Mouse (Mus musculus): ENCODE measurements around the gene Zfp672. TPM values are rescaled to one million over a fixed set of nuclear protein-coding genes. Genes with fewer than 3 reads are reported as not detected.
"Not testable (repeated sequence)": the region's sequence is repeated elsewhere in the genome, so short reads cannot be mapped to it uniquely, and the experiment has no call there.

The Zfp672 gene
- total RNA-seq, 2 experiments from 2014 or later, result 44.9 to 48.9 TPM

GRCm38 (mm10) chr11:58324614-58325229, 5.4 kb downstream of the Zfp672 start:
- DNase-seq, result no peak

- peak in 1 of 2 experiments; percentile 39 for DNase-seq
Observed at GRCm38 (mm10) chr11:58323570-58324340, 6.4 kb downstream of the Zfp672 start.

GRCm38 (mm10) chr11:58322824-58323569, 7.1 kb downstream of the Zfp672 start:
- peak; percentile 99 for DNase-seq

GRCm38 (mm10) chr11:58316768-58317390, 13.3 kb downstream of the Zfp672 start:
- DNase-seq, result no peak

GRCm38 (mm10) chr11:58316344-58316743, 13.8 kb downstream of the Zfp672 start:
- no peak for DNase-seq

DNA sequence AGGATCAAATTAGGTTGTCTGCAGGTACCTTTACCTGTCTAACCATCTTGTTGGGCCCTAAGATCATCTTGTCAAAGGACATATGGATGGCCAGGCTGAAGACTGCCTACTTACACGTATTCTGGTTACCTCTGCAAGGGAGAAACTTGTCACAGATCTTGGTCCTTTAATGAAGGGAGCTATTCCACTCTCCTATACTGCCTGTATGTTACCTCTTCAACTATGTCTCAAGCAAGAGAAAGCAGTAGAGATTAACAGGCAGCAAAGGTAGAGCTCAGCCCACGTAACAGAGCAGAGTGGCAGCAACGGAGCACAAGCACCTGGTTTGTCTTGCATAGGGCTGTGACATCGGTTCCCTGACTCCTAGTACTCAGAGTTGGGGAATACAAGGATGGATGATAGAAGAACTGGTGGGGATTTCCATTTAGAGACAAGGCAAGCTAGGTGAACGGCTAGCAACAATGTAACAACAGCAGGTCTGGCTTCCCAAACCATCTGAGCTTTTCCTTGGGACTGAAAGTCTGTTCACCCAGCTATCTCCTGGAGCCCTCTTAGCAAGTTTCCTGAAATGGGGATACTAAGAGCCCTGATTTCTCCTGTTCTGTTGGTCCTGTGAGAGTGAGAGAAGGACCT, 14.5 kb downstream of the Zfp672 start:
- DNase-seq, result no peak

GRCm38 (mm10) chr11:58314069-58314468, 16.1 kb downstream of the Zfp672 start:
- no peak for DNase-seq

- no peak for DNase-seq
Observed at GRCm38 (mm10) chr11:58308661-58309060, 21.5 kb downstream of the Zfp672 start.

GRCm38 (mm10) chr11:58307411-58308080, 22.6 kb downstream of the Zfp672 start:
- peak; percentile 56 to 68 for DNase-seq

GRCm38 (mm10) chr11:58306860-58307308, 23.3 kb downstream of the Zfp672 start, which contains the start of gene Zfp692:
TSS of gene Zfp692 (plus strand) at chr11:58307069.
- peak; percentile 97 to 98 for DNase-seq

DNA sequence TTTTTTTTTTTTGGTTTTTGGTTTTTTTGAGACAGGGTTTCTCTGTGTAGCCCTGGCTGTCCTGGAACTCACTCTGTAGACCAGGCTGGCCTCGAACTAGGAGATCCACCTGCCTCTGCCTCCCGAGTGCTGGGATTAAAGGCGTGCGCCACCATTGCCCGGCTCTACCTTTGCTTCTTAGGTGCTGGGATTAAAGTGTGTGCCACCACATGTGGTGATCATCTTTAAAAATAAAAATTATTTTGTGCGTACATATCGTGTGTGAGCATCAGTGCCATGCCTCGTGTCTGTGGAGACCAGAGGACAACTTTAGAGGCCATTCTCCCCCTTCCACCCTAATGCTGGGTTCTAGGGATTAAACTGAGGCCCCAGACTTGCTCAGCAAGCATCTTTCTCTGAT, 24.8 kb downstream of the Zfp672 start:
- DNase-seq, result not testable (repeated sequence)

GRCm38 (mm10) chr11:58303594-58303993, 26.5 kb downstream of the Zfp672 start:
- no peak for DNase-seq

DNA sequence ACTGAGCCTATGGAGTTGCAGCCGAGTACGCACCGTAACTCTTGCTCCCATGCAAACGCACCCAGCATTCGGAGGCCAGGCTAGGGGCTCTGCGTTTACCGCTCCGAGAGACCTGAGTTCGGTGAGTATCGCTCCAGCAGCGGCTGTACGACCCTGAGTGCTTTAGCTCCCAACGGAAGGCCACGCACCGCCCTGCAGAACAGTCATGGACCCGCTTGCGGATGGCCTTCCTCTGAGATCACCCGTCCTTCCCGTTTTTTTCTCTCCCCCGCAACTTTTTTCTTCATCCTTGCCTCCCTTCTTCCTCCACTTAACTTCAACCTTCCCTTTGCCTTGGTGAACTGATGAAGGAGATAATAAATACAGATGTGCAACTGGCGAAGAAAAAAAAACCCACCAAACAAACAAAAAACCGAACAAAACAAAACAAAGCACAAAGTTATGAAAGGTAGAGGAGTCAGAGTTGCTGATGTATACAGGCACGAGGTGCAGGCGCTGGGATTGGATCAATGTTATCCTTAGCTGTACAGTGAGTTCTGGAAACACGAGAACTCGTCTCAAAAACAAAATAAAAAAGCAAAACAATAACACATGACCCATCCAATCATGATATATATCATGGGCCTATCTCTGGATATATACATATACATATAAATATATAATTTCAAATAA, 27.2 kb downstream of the Zfp672 start:
- peak in 1 of 2 experiments; percentile 77 for DNase-seq

DNA sequence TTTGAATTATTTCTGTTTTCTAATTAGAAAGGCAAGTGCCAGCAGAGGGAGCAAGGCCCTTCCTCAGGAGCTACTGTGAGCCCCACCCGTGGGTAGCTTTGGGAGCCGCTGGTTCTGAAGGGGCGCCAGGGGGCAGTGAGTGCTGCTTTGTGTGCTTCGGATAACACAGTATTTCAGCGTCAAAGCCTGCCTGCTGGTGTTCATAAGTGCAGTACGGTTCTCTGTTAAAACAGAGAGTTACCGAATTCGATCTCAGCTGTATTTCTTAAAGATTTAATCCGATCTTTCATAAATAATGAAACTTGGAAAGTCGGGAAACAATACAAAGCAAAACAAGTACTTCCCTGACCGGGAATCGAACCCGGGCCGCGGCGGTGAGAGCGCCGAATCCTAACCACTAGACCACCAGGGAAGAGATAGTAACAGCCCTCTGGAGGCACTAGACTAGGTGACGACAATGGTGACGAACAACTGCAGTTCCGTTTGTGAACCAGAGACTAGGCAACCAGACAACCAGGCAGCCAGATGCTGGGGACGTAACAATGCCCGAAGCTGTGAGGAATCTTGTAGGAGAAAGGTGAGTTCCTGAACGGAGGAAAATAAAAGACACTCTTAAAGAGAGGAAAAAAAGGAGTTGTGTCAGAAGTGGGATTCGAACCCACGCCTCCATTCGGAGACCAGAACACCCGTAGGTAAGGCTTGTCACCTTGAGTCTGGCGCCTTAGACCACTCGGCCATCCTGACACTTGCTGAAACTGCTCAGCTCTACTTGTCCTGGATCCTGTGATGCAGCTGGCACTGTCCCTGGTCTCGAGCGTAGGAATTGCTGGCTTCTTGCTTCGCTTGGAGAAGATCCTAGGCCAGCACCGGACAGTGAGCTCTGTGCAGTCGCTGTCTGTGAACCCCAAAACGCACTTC, 28.0 kb downstream of the Zfp672 start:
- peak; percentile 93 to 96 for DNase-seq

GRCm38 (mm10) chr11:58301057-58301456, 29.1 kb downstream of the Zfp672 start:
- peak; percentile 79 to 83 for DNase-seq

- DNase-seq, result no peak
Observed at GRCm38 (mm10) chr11:58297396-58297795, 32.7 kb downstream of the Zfp672 start.

GRCm38 (mm10) chr11:58292791-58293190, 37.3 kb downstream of the Zfp672 start:
- no peak for DNase-seq

GRCm38 (mm10) chr11:58290812-58291211, 39.3 kb downstream of the Zfp672 start:
- DNase-seq, result no peak

DNA sequence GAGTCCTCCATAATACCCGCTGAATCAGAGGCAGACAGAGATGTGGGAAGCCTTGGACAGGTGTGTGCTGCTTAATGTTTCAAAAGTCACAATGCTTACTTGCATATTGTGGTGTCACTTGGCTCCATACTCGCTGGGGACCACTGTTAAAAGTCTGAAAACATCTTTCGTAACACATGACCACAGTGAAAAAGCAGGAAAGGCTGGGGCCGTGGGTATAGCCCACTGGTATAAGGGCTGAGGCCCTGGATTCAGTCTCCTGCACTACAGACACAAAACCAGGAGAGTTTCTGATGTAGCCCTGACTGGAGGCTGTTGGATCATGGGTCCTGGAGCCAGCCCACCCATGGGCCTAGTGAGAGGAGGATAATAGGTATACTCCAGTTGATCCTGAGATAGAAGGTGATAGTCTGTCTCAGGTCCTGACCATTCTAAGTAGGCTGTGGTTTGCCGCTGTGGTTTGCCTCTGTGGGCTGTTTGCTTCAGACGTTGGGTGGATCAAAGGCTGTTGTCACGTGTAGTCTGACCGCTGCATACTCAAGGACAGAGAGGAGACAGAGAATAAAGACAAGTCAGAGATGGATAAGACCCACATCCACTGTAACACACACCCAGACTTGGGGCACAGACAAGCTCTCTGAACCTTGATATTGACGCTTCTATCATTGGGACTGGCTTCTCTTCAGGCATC, 40.0 kb downstream of the Zfp672 start:
- DNase-seq, result peak; percentile 28 to 33

Data from adrenal gland, postnatal 36 days (tissue).